Mouse (Mus musculus) liver, adult 2 months (tissue): ENCODE data around the gene Rassf8. TPM values are rescaled to one million over a fixed set of nuclear protein-coding genes. Genes with fewer than 3 reads are reported as not detected.

ENCODE experiments used
- DNase-seq: peaks from one replicate; pipeline ENCODE4 v3.0.0-alpha.2; 2011; ENCODE audit warnings: low read depth, low spot score; ENCODE audit errors: extremely low read depth
- H3K27ac ChIP-seq: fragments of 200-500 bp; replicated peaks from 2 replicates; pipeline ENCODE4 v1.5.1; 2012; ENCODE audit warnings: low read depth, mild to moderate bottlenecking, control low read depth, inconsistent platforms, low read length; ENCODE audit not compliant: insufficient read depth
- H3K27me3 ChIP-seq: fragments of 200-500 bp; 2 replicates; pipeline ENCODE4 v1.6.1; 2012; ENCODE audit warnings: mild to moderate bottlenecking, moderate library complexity, low read length, inconsistent platforms; ENCODE audit not compliant: control insufficient read depth, insufficient read depth
- H3K36me3 ChIP-seq: fragments of 200-500 bp; 2 replicates; pipeline ENCODE4 v1.6.1; 2012; ENCODE audit warnings: low read length, inconsistent platforms; ENCODE audit not compliant: control insufficient read depth, insufficient read depth
- H3K4me1 ChIP-seq: fragments of 200-500 bp; 2 replicates; pipeline ENCODE4 v1.6.1; 2011; ENCODE audit warnings: low read length; ENCODE audit not compliant: control insufficient read depth, insufficient read depth
- H3K4me3 ChIP-seq: fragments of 200-500 bp; 2 replicates; pipeline ENCODE4 v1.5.1; 2011; ENCODE audit warnings: low read depth, mild to moderate bottlenecking, control low read depth, low read length, moderate library complexity; ENCODE audit not compliant: insufficient read depth
- H3K79me2 ChIP-seq: fragments of 200-500 bp; 2 replicates; pipeline ENCODE4 v1.6.1; 2012; ENCODE audit warnings: inconsistent platforms, mild to moderate bottlenecking, low read length, moderate library complexity; ENCODE audit not compliant: control insufficient read depth, insufficient read depth
- H3K9ac ChIP-seq: fragments of 200-500 bp; 2 replicates; pipeline ENCODE4 v1.6.1; 2012; ENCODE audit warnings: low read depth, mild to moderate bottlenecking, control low read depth, inconsistent platforms, low read length
- CTCF ChIP-seq: fragments of 200-500 bp; IDR thresholded peaks from 2 replicates; pipeline ENCODE4 v1.5.1; 2011; ENCODE audit warnings: low read depth, low read length, control low read depth
- POLR2A ChIP-seq: fragments of 200-500 bp; IDR thresholded peaks from 2 replicates; pipeline ENCODE4 v1.6.1; 2011; ENCODE audit warnings: low read length, control low read depth; ENCODE audit not compliant: insufficient read depth; ENCODE audit errors: extremely low read depth
- WGBS: fragments of 180-500 bp; shearing (Covaris S2); methylation state at CpG from one replicate; pipeline ENCODE4 v1.1.7; 2018; 5-methylcytosine and 5-hydroxymethylcytosine counted together
- polyA plus RNA-seq: library from polyadenylated mRNA; depleted of rRNA; stranded (reverse); fragments of >200 nt; gene quantifications from 2 replicates; pipeline ENCODE4 v1.2.3, GENCODE M21; 2012
- total RNA-seq: library from RNA; depleted of rRNA; stranded (reverse); fragments of >200 nt; gene quantifications from 2 replicates; pipeline ENCODE4 v1.2.3, GENCODE M21; 2014

Rassf8 gene
- total and polyA plus RNA-seq, 2 experiments, result 19.5 to 30.0 TPM

DNA sequence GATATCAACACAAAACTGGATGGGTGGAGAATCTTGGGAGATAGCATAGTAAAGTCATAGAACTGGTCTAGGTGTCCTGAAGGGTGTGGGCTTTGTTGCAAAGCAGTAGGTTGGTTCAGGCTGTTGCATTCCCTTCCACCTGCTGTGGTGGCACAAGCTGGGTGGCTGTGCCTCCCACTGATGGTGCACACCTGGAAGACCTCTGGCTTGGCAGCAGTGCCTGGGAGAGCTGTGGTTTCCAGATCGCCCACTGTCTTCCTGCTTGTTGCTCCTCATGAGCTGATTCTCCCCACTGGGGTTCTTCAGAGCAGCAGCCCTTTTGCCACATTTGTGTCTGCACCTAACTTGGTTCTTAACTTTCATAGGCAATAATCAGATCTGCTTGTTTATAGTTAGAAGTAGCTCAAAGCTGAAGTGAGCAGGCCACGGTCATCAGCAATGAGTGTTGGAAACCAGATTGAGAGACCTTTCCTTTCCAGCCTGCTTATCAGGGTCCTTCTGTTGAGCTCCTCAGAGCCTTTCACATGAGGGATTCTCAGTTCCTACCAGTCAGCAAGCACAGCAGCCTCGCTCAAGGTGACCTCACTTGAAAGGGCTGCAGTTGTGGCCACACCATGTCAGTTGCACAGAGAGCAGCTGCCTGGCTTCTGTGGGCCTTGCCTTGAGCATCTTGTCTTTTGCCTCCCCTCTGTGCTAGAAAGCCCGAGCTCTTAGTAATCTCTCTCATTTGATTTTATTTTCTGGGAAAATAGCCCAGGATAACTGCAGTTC lies 13.9 kb downstream of the Rassf8 start:
- H3K4me3 ChIP-seq, result no peak overlapping the region
- H3K4me1 ChIP-seq, result peaks cover 68% of the 10 kb centered on the region
- 51% methylated on average over 4 of the region's 4 CpGs for WGBS
- H3K27ac ChIP-seq, result peak overlapping the region; percentile 33
- no peaks in the 10 kb centered on the region for H3K36me3 ChIP-seq
- TF ChIP-seq CTCF, result no peak
- no peak for TF ChIP-seq POLR2A
- peaks cover 48% of the 10 kb centered on the region; the same call in 1 of the 2 replicates for H3K79me2 ChIP-seq
- no peak for DNase-seq
- no peak overlapping the region for H3K9ac ChIP-seq
- no peaks in the 10 kb centered on the region for H3K27me3 ChIP-seq

DNA sequence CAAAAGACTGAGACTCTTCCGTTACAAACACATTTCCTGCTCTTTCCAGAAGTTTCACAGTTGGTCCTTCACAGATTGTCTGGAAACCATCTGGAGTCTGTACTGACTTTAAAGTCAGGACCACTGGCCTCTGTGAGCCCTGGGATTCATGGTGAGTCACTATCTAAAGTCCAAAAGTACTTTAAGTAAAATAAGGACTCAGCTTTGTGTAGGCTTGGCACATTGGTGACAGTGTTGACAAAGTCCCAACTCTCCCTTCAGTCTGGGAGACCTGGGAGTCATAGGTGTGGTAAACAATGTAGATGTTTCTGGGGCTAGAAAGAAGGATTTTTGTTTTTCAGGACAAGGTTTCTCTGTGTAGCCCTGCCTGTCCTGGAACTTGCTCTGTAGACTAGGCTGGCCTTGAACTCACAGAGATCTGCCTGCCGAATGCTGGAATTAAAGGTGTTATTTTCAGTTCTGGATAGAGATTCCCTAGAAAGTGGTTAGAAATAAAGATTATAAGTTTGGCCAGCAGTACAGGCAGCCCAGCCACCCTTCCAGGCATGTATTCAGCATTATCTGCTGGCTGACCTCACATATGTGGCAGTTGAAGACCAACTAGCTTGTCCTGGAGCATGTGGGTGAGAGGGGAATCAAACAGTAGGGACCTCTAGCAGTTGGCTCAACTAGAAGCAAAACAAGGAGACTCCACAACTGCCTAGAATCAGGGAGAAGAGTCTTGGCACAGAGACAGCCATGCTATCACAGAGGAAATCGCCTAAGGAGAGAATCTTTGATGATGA lies 14.8 kb downstream of the Rassf8 start:
- WGBS, result 25% methylated on average over 3 of the region's 3 CpGs
- H3K27me3 ChIP-seq, result no peaks in the 10 kb centered on the region
- H3K4me3 ChIP-seq, result no peak overlapping the region
- DNase-seq, result peak; percentile 72
- no peak overlapping the region for H3K9ac ChIP-seq
- no peaks in the 10 kb centered on the region for H3K36me3 ChIP-seq
- no peak for TF ChIP-seq POLR2A
- no peak for TF ChIP-seq CTCF
- H3K79me2 ChIP-seq, result peaks cover 40% of the 10 kb centered on the region; the same call in 1 of the 2 replicates
- H3K4me1 ChIP-seq, result peaks cover 63% of the 10 kb centered on the region
- H3K27ac ChIP-seq, result peak overlapping the region; percentile 76

DNA sequence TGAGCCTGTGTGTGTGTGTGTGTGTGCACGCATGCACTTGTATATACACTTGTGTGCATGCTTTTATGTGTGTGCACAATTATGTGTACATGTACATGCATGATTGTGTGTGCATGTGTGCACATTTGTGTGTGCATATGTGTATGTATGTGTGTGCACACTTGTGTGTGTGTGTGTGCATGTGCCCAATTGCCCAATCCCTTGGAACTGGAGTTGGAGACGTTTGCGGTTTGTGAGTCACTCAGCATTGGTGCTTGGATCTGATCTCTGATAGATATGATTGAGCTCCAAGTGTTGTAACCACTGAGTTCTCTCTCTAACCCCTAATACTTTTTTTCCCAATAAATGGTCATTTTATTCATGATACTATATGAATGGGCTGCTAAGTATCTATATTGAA lies 15.5 kb downstream of the Rassf8 start:
- H3K79me2 ChIP-seq, result peaks cover 45% of the 10 kb centered on the region; the same call in 1 of the 2 replicates
- TF ChIP-seq CTCF (no peak), POLR2A (no peak)
- DNase-seq, result peak; percentile 66

GRCm38 (mm10) chr6:145763051-145763450 lies 16.5 kb downstream of the Rassf8 start:
- peak; percentile 88 for DNase-seq
- WGBS, result 45% methylated on average over 4 of the region's 4 CpGs
- Histone ChIP-seq H3K27me3 (no peaks in the 10 kb centered on the region), H3K36me3 (no peaks in the 10 kb centered on the region), H3K9ac (no peak overlapping the region), H3K79me2 (peaks cover 48% of the 10 kb centered on the region; the same call in 1 of the 2 replicates), H3K27ac (peak overlapping the region; percentile 87), H3K4me3 (no peak overlapping the region), H3K4me1 (peaks cover 63% of the 10 kb centered on the region)
- no peak for TF ChIP-seq POLR2A
- no peak for TF ChIP-seq CTCF

More for the DNA sequence above, 15.5 kb downstream of the Rassf8 start:
- WGBS, result 60% methylated on average over 3 of the region's 3 CpGs
- H3K4me3 ChIP-seq, result no peak overlapping the region
- H3K9ac ChIP-seq, result no peak overlapping the region
- peak overlapping the region; percentile 47; the same call in 1 of the 2 replicates for H3K27ac ChIP-seq
- H3K36me3 ChIP-seq, result no peaks in the 10 kb centered on the region
- no peaks in the 10 kb centered on the region for H3K27me3 ChIP-seq
- peaks cover 60% of the 10 kb centered on the region for H3K4me1 ChIP-seq

DNA sequence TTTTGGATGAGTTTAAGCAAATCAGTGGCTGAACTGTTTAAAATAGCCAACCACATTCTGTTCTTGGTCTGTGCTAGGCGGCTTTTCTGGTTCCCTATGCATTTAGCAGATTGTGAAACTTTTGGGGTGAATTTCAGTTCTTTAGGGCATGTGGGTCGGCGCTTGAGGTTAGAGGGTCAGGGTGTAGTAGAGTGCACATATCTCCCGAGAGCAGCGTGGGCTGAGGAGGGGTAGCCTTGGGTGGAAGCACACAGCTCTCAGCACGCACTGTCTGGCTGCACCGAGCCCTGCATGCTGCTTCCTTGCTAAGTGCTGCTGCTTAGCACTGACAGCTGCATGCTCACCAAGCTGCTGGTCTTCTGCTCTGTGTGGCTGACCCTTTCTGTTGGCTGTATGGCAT lies 18.5 kb downstream of the Rassf8 start:
- Histone ChIP-seq H3K9ac (no peak overlapping the region), H3K27me3 (no peaks in the 10 kb centered on the region), H3K36me3 (no peaks in the 10 kb centered on the region), H3K4me3 (no peak overlapping the region), H3K79me2 (peaks cover 43% of the 10 kb centered on the region; the same call in 1 of the 2 replicates), H3K4me1 (peaks cover 50% of the 10 kb centered on the region), H3K27ac (peak overlapping the region; percentile 11)
- WGBS, result 19% methylated on average over 7 of the region's 7 CpGs
- TF ChIP-seq POLR2A, result no peak
- no peak for TF ChIP-seq CTCF
- DNase-seq, result no peak
